Mouse (Mus musculus): ENCODE results near the gene Agr3.

The Agr3 gene

GRCm38 (mm10) chr12:35925402-35925801 is at the start of gene Agr3:
Gene Agr3 (plus strand): TSS chr12:35925620.
- DNase-seq (ENCODE audit: low spot score in 2 of 2), result no peak

DNA sequence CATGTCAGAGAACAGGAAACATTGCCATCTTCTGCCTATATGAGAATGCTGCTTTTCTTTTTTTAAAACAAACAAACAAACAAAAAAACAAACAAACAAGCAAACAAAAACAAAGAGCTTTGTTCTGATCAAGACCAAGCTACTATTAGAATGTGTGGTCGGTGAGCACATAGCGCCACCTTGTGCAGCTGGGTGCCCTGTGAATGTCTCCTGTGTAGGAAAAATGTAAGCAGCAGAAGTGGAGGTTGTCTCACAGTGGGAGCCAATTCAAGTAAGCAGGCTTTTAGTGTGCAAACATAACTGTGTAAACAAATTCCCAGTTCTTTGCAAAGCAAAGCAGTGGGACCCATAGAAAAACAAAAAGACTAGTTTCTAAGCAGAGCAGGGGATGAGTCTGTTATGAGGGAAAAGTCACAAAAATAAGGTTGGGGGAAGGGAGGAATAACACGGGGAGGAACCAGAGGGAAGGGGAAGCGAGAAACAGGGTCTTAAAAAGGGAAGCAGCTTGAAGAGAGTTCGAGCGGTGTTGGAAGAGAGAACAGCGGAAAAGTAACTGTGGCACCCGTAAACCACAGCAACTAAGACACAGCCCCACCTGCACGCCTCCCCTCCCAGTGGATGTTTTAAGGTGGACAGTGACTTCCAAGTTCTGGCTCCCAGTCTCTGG is 40.4 kb upstream of the Agr3 start:
- peak; percentile 2 to 12 for DNase-seq (ENCODE audit: low spot score in 2 of 2)

- DNase-seq (ENCODE audit: low spot score in 2 of 2), result no peak
Observed at GRCm38 (mm10) chr12:35889383-35889782, 36.0 kb upstream of the Agr3 start.

DNA sequence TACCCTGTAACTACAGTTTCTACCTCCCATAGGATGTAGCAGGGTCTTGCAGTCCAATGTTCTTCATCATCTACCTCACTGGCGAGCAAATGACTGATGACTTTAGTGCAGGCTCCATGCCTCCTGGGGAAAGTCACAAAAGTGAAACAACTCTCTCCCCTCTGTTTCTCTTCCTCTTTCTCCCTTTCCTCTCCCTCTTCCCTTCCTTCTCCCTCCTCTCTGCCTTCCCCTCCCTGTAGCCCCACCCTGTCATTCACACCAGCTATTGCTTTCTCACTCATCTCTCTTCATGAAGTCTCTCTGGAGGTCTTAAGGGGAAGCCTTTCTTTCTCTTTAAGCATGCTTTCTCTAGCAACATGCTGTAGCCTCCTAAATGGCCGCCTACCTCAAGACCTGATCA is 34.7 kb upstream of the Agr3 start:
- no peak for DNase-seq (ENCODE audit: low spot score in 2 of 2)

- no peak for DNase-seq (ENCODE audit: low spot score in 2 of 2)
Observed at GRCm38 (mm10) chr12:35894304-35894900, 31.0 kb upstream of the Agr3 start.

- peak; percentile 9 to 15 for DNase-seq (ENCODE audit: low spot score in 2 of 2)
Observed at GRCm38 (mm10) chr12:35895875-35896763, 29.3 kb upstream of the Agr3 start.

- DNase-seq (ENCODE audit: low spot score in 2 of 2), result no peak
Observed at GRCm38 (mm10) chr12:35896764-35897282, 28.6 kb upstream of the Agr3 start.

- DNase-seq (ENCODE audit: low spot score in 2 of 2), result no peak
Observed at GRCm38 (mm10) chr12:35910632-35911031, 14.8 kb upstream of the Agr3 start.

DNA sequence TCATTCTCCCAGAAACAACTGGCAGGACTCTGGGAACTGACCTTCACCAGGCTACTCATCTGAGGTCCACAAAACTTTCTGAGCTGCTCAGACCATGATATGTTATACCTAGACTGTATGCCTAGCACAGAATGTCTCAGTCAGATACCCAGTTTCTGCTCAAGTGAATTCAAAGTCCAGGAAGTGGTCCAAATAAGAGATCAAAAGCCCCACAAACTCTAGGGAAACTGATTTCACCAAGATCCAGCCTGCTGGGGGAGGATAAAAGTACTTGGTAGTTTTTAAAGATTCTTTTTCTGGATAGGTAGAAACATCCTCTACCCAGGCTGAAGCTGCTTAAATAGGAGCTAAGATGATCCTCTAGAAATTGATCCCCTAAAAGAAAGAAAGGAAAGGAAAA is 9.6 kb upstream of the Agr3 start:
- no peak for DNase-seq (ENCODE audit: low spot score in 2 of 2)

DNA sequence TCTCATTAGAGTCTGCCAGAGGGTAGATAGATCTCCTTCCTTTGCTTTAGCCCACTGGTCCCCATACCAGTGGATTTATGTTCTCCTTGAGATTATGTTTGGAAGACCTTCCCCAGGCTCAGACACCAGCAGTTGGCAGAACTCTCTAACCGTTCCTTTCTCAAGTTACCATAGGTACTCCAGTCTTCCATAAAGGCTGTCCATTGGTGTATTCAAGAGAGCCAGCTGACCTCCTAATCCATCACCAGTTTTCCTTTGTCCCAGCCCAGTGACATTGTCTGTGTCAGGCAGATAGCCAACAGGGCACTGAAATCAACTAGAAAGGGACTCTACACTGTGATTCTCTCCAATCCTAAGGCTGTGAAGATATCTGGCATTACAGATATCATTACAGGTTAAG is 9.0 kb upstream of the Agr3 start:
- no peak for DNase-seq (ENCODE audit: low spot score in 2 of 2)

DNA sequence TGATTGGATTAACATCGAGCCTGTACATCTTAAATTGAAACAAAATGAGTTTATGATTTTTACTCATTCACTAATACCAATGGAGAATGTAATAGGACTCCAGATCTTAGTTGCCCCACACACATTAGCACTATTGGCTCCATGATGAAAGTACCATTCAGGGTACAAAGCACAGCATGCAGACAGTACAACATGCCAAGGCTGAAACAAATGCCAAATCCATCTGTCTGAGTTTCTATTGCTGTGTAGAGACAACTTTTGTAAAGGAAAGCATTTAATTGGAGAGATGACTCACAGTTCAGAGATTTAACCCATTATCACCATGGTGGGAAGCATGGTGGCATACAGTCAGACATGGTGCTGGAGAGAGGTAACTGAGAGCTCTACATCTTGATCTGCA is 7.4 kb upstream of the Agr3 start:
- DNase-seq (ENCODE audit: low spot score in 2 of 2), result no peak

GRCm38 (mm10) chr12:35927804-35928203 is 2.4 kb downstream of the Agr3 start:
- no peak for DNase-seq (ENCODE audit: low spot score in 2 of 2)

DNA sequence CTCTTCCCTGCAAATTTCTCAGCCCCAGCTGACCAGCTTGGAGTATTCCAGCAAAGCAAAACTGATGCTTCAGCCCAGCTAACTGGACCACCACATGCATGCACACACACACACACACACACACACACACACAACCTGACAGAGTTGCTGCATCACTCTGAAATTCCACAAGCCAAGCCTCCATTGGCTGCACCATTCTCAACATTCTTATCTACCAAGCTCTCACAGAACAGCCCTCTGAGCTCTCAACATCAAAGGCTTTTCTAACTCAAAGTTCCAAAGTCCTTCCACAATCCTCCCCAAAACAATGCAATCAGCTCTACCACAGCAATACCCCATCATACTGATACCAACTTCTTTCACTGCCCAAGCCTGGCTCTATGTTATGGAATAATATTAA is 7.4 kb downstream of the Agr3 start:
- DNase-seq (ENCODE audit: low spot score in 2 of 2), result no peak

- DNase-seq (ENCODE audit: low spot score in 2 of 2), result no peak
Observed at GRCm38 (mm10) chr12:35951757-35952156, 26.3 kb downstream of the Agr3 start.

- peak in 1 of 2 experiments; percentile 5 for DNase-seq (ENCODE audit: low spot score in 2 of 2)
Observed at GRCm38 (mm10) chr12:35957235-35957634, 31.8 kb downstream of the Agr3 start.

DNA sequence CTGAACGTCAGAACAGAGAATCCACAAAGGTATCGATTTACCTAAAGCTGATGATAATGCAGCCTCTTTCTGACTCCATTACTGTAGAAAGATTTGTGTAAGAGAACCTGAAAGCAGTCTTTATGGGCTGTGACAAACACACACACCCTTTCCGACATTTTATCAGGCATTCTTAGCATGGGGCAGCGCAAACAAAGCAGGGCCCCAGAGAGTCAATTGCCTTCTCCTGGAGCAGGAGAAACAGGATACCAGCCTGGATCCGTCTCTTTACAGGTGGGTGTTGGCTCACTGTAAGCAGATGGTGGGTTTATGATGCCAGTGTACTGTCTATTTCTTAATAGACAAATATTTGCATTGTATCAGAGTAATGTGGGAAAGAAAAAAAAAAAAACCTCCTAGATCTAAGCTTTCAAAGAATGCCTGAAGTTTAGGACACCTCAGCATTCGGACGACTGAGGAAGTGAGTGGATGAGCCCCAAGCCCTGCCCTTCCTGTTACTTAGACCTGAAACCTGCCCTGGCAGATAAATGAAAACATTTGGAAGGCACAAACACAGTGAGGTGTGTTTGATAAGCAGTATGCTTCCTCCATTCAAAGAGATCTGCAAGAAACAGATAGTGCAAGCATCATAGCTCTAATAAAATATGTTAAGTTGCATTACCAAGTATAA is 40.8 kb downstream of the Agr3 start:
- DNase-seq (ENCODE audit: low spot score in 2 of 2), result peak in 1 of 2 experiments; percentile 7

DNA sequence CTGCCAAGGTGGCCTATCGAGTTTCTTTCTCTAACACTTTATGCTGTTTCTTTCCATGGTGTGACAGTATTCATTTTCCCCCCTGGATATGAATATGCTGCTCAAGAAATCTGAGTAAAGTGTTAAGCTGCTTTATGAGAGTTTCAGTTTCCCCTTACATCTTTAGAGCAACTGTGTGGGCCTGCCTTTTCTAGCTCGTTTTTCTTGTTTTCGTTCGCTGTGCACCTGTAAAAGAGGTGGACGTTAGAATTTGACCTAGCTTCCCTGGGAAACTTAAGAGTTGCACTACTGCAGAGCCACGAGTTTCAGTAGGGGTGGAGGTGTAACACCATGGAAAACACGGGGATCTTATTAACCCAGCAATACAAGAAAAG is 41.3 kb downstream of the Agr3 start:
- DNase-seq (ENCODE audit: low spot score in 2 of 2), result no peak

GRCm38 (mm10) chr12:35975898-35976297 is 50.5 kb downstream of the Agr3 start:
- no peak for DNase-seq (ENCODE audit: low spot score in 2 of 2)

DNA sequence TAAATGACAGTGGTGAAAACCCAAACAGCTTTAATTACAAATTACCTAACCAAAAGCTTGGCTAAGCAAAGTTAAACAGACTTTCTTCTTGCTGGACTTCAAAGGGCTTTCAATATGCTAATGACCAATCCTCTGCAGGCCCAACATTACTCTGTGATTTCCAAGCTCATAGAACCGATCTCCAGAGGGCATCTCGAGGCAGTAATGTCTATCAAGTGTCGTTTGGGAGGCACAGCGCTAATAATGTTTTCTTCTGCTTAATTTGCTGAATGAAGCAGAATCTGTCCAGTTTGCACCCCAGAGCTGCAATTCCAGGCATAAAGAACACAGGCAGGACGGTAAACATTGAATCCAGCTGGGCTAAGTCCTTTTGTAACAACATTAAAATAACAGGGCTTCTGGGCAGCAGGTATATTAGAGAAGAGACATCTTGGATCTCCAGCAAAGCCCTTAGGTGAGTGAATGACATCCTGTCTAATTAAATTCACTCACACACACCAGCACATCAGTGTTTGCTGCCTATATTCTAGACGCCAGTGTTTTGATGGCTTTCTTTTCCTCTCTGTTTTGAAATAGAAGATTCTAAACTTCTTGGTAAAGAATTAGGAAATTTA is 52.3 kb downstream of the Agr3 start:
- no peak for DNase-seq (ENCODE audit: low spot score in 2 of 2)

GRCm38 (mm10) chr12:35979625-35980024 is 54.2 kb downstream of the Agr3 start:
- no peak for DNase-seq (ENCODE audit: low spot score in 2 of 2)

DNA sequence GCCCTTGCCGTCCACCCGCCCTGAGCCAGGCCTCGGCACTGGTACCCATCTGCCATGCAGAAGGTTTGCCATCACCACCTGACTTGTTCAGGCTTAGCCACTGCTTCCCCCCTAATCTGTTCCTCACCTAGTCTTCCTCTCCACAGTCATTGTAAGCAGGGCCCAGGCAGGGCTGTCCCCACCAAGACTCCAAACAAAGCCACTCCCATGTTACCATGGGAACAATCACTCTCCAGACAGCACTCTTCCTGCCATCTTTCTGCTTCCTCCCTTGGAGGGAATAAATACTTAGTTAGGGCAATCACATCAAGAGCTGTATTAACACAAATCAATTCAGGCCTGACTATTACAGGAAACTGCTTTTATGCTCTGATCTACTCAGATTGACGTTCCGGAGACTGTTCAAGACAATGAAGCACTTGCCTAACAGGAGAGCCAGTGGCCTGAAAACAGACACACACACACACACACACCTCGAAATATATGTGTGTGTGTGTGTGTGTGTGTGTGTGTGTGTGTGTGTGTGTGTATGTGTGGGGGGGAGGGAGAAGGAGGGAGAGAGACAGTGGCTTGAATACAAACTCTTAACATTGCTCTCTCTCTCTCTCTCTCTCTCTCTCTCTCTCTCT is 56.4 kb downstream of the Agr3 start:
- peak in 1 of 2 experiments; percentile 20 for DNase-seq (ENCODE audit: low spot score in 2 of 2)
